Mouse (Mus musculus) thymus, adult 2 months (tissue): ENCODE measurements around the gene Tas2r135. TPM values are rescaled to one million over a fixed set of nuclear protein-coding genes. Genes with fewer than 3 reads are reported as not detected.

Experiments used
- DNase-seq: peaks from one replicate; pipeline ENCODE4 v3.0.0; 2021
- H3K27ac ChIP-seq: fragments of 200-500 bp; 2 replicates; pipeline ENCODE4 v1.5.1; 2012; ENCODE audit warnings: low read length, control low read depth; ENCODE audit not compliant: control insufficient read depth, insufficient read depth
- H3K27me3 ChIP-seq: fragments of 200-500 bp; 2 replicates; pipeline ENCODE4 v1.6.1; 2012; ENCODE audit warnings: mild to moderate bottlenecking, low read length, moderate library complexity, mixed read lengths; ENCODE audit not compliant: control insufficient read depth, insufficient read depth
- H3K36me3 ChIP-seq: fragments of 200-500 bp; 2 replicates; pipeline ENCODE4 v1.6.1; 2012; ENCODE audit warnings: mild to moderate bottlenecking, low read length, moderate library complexity; ENCODE audit not compliant: control insufficient read depth, insufficient read depth
- H3K4me1 ChIP-seq: fragments of 200-500 bp; replicated peaks from 2 replicates; pipeline ENCODE4 v1.6.1; 2012; ENCODE audit warnings: low read length; ENCODE audit not compliant: control insufficient read depth, insufficient read depth
- H3K4me3 ChIP-seq: fragments of 200-500 bp; 2 replicates; pipeline ENCODE4 v1.5.1; 2012; ENCODE audit warnings: mild to moderate bottlenecking, low read length, control low read depth, moderate library complexity; ENCODE audit not compliant: control insufficient read depth, insufficient read depth
- CTCF ChIP-seq: fragments of 200-500 bp; IDR thresholded peaks from 2 replicates; pipeline ENCODE4 v1.5.1; 2012; ENCODE audit warnings: mild to moderate bottlenecking, control low read depth, low read length, moderate library complexity, borderline replicate concordance; ENCODE audit not compliant: control insufficient read depth, poor library complexity, insufficient read depth; ENCODE audit errors: extremely low read depth
- POLR2A ChIP-seq: fragments of 200-500 bp; IDR thresholded peaks from 2 replicates; pipeline ENCODE4 v1.6.1; 2012; ENCODE audit warnings: mild to moderate bottlenecking, low read length, control low read depth, moderate library complexity; ENCODE audit not compliant: control insufficient read depth, poor library complexity, insufficient read depth; ENCODE audit errors: extremely low read depth
- WGBS: fragments of 180-500 bp; shearing (Covaris S2); methylation state at CpG from one replicate; pipeline ENCODE4 v1.1.7; 2018; 5-methylcytosine and 5-hydroxymethylcytosine counted together
- polyA plus RNA-seq: library from polyadenylated mRNA; depleted of rRNA; stranded (reverse); fragments of >200 nt; gene quantifications from 2 replicates; pipeline ENCODE4 v1.2.3, GENCODE M21; 2012

Tas2r135 gene
- polyA plus RNA-seq, 1 experiment: not detected

- DNase-seq: no peak
- no peaks in the 10 kb centered on the region for H3K36me3 ChIP-seq
- 96% methylated on average over 15 of the region's 15 CpGs for WGBS
- no peak overlapping the region for H3K4me3 ChIP-seq
- TF ChIP-seq POLR2A: no peak
- no peak for TF ChIP-seq CTCF
- H3K4me1 ChIP-seq: no peaks in the 10 kb centered on the region
- no peaks in the 10 kb centered on the region for H3K27me3 ChIP-seq
- no peak overlapping the region for H3K27ac ChIP-seq
Observed at GRCm38 (mm10) chr6:42364607-42365006, 40.6 kb upstream of the Tas2r135 start.

- DNase-seq: no peak
- no peaks in the 10 kb centered on the region for H3K27me3 ChIP-seq
- no peaks in the 10 kb centered on the region for H3K4me1 ChIP-seq
- TF ChIP-seq POLR2A (no peak), CTCF (no peak)
- H3K27ac ChIP-seq: no peak overlapping the region
- no peaks in the 10 kb centered on the region for H3K36me3 ChIP-seq
- 97% methylated on average over 6 of the region's 6 CpGs for WGBS
- H3K4me3 ChIP-seq: no peak overlapping the region
Observed at GRCm38 (mm10) chr6:42365215-42365614, 40.0 kb upstream of the Tas2r135 start.

GRCm38 (mm10) chr6:42369870-42370269 lies 35.4 kb upstream of the Tas2r135 start:
- no peak for TF ChIP-seq POLR2A
- TF ChIP-seq CTCF: no peak
- WGBS: 96% methylated on average over 3 of the region's 3 CpGs
- Histone ChIP-seq H3K4me3 (no peak overlapping the region), H3K4me1 (peaks cover 3% of the 10 kb centered on the region), H3K27ac (no peak overlapping the region), H3K36me3 (no peaks in the 10 kb centered on the region), H3K27me3 (no peaks in the 10 kb centered on the region)
- DNase-seq: no peak

- no peak overlapping the region for H3K27ac ChIP-seq
- no peaks in the 10 kb centered on the region for H3K36me3 ChIP-seq
- peaks cover 3% of the 10 kb centered on the region for H3K4me1 ChIP-seq
- DNase-seq: no peak
- WGBS: 86% methylated on average over 4 of the region's 4 CpGs
- H3K4me3 ChIP-seq: no peak overlapping the region
- H3K27me3 ChIP-seq: no peaks in the 10 kb centered on the region
- TF ChIP-seq CTCF (no peak), POLR2A (no peak)
Observed at GRCm38 (mm10) chr6:42370630-42371363, 34.4 kb upstream of the Tas2r135 start.

GRCm38 (mm10) chr6:42372001-42372400 lies 33.2 kb upstream of the Tas2r135 start:
- Histone ChIP-seq H3K4me1 (peaks cover 3% of the 10 kb centered on the region), H3K4me3 (no peak overlapping the region), H3K36me3 (no peaks in the 10 kb centered on the region), H3K27ac (no peak overlapping the region), H3K27me3 (no peaks in the 10 kb centered on the region)
- 88% methylated on average over 3 of the region's 3 CpGs for WGBS
- no peak for DNase-seq
- TF ChIP-seq CTCF: no peak
- no peak for TF ChIP-seq POLR2A

GRCm38 (mm10) chr6:42372421-42372815 lies 32.8 kb upstream of the Tas2r135 start:
- H3K4me1 ChIP-seq: peaks cover 3% of the 10 kb centered on the region
- TF ChIP-seq CTCF: no peak
- no peak for TF ChIP-seq POLR2A
- no peak for DNase-seq
- WGBS: 89% methylated on average over 9 of the region's 9 CpGs
- 0 out of 2 replicates have a peak overlapping the region, but pooled peaks have one; percentile 27 for H3K4me3 ChIP-seq
- H3K27me3 ChIP-seq: no peaks in the 10 kb centered on the region
- no peaks in the 10 kb centered on the region for H3K36me3 ChIP-seq
- no peak overlapping the region for H3K27ac ChIP-seq
